Mouse (Mus musculus): ENCODE results near the gene Tmem216. TPM values are rescaled to one million over a fixed set of nuclear protein-coding genes. Genes with fewer than 3 reads are reported as not detected.

Tmem216 gene
- polyA plus RNA-seq, 2 experiments = 51.3 to 55.8 TPM

- no peak for DNase-seq (ENCODE audit: low spot score)
- WGBS = 69% methylated on average over 3 of the region's 3 CpGs
- Histone ChIP-seq H3K36me3 (ENCODE audit: control insufficient read depth, insufficient read depth, low read length) (peaks cover 39% of the 10 kb centered on the region), H3K9me3 (ENCODE audit: control insufficient read depth, low read length) (no peaks in the 10 kb centered on the region), H3K4me3 (replicated peaks; ENCODE audit: low read length) (no peak overlapping the region), H3K4me2 (replicated peaks; ENCODE audit: low read depth, low read length, severe bottlenecking) (no peak overlapping the region), H3K27ac (replicated peaks; ENCODE audit: low read depth, low read length) (no peak overlapping the region), H3K9ac (ENCODE audit: low read depth, low read length, severe bottlenecking) (no peak overlapping the region), H3K4me1 (ENCODE audit: control insufficient read depth, insufficient read depth, low read length) (no peaks in the 10 kb centered on the region), H3K27me3 (ENCODE audit: control insufficient read depth, insufficient read depth, low read length) (no peaks in the 10 kb centered on the region)
- ATAC-seq (ENCODE audit: low FRiP score, low read depth) = no peak
- TF ChIP-seq POLR2A (IDR thresholded peaks at IDR 0.05; ENCODE audit: borderline replicate concordance, extremely low read depth, insufficient read depth, insufficient read length) = no peak
These were observed 34.3 kb upstream of the Tmem216 start for GRCm38 (mm10) chr19:10590301-10590700.

GRCm38 (mm10) chr19:10589127-10589857 is 33.3 kb upstream of the Tmem216 start:
- no peak for TF ChIP-seq POLR2A (IDR thresholded peaks at IDR 0.05; ENCODE audit: borderline replicate concordance, extremely low read depth, insufficient read depth, insufficient read length)
- no peak for DNase-seq (ENCODE audit: low spot score)
- Histone ChIP-seq H3K4me1 (ENCODE audit: control insufficient read depth, insufficient read depth, low read length) (no peaks in the 10 kb centered on the region), H3K36me3 (ENCODE audit: control insufficient read depth, insufficient read depth, low read length) (peaks cover 35% of the 10 kb centered on the region), H3K27me3 (ENCODE audit: control insufficient read depth, insufficient read depth, low read length) (no peaks in the 10 kb centered on the region), H3K4me3 (replicated peaks; ENCODE audit: low read length) (no peak overlapping the region), H3K27ac (replicated peaks; ENCODE audit: low read depth, low read length) (0 out of 2 replicates have a peak overlapping the region, but pooled peaks have one; percentile 19), H3K9me3 (ENCODE audit: control insufficient read depth, low read length) (no peaks in the 10 kb centered on the region), H3K9ac (ENCODE audit: low read depth, low read length, severe bottlenecking) (0 out of 2 replicates have a peak overlapping the region, but pooled peaks have one; percentile 21), H3K4me2 (replicated peaks; ENCODE audit: low read depth, low read length, severe bottlenecking) (no peak overlapping the region)
- ATAC-seq (ENCODE audit: low FRiP score, low read depth) = no peak
- WGBS = 65% methylated on average over 5 of the region's 5 CpGs

- H3K9ac ChIP-seq (ENCODE audit: low read depth, low read length, severe bottlenecking) = no peak overlapping the region
- DNase-seq (ENCODE audit: low spot score) = no peak
- no peak for TF ChIP-seq POLR2A (IDR thresholded peaks at IDR 0.05; ENCODE audit: borderline replicate concordance, extremely low read depth, insufficient read depth, insufficient read length)
- WGBS = 92% methylated on average over 8 of the region's 8 CpGs
- H3K9me3 ChIP-seq (ENCODE audit: control insufficient read depth, low read length) = no peaks in the 10 kb centered on the region
- H3K4me3 ChIP-seq (replicated peaks; ENCODE audit: low read length) = no peak overlapping the region
- no peak for ATAC-seq (ENCODE audit: low FRiP score, low read depth)
- H3K4me2 ChIP-seq (replicated peaks; ENCODE audit: low read depth, low read length, severe bottlenecking) = no peak overlapping the region
- no peaks in the 10 kb centered on the region for H3K27me3 ChIP-seq (ENCODE audit: control insufficient read depth, insufficient read depth, low read length)
- no peaks in the 10 kb centered on the region for H3K4me1 ChIP-seq (ENCODE audit: control insufficient read depth, insufficient read depth, low read length)
- H3K27ac ChIP-seq (replicated peaks; ENCODE audit: low read depth, low read length) = no peak overlapping the region
- H3K36me3 ChIP-seq (ENCODE audit: control insufficient read depth, insufficient read depth, low read length) = peaks cover 37% of the 10 kb centered on the region; the same call in 1 of the 2 replicates
These were observed 31.2 kb upstream of the Tmem216 start for GRCm38 (mm10) chr19:10587231-10587630.

GRCm38 (mm10) chr19:10585112-10585511 is 29.1 kb upstream of the Tmem216 start:
- TF ChIP-seq POLR2A (IDR thresholded peaks at IDR 0.05; ENCODE audit: borderline replicate concordance, extremely low read depth, insufficient read depth, insufficient read length) = no peak
- H3K4me3 ChIP-seq (replicated peaks; ENCODE audit: low read length) = no peak overlapping the region
- no peak for ATAC-seq (ENCODE audit: low FRiP score, low read depth)

GRCm38 (mm10) chr19:10583550-10584146 is 27.6 kb upstream of the Tmem216 start:
- Histone ChIP-seq H3K4me1 (ENCODE audit: control insufficient read depth, insufficient read depth, low read length) (no peaks in the 10 kb centered on the region; the same call in 1 of the 2 replicates), H3K9me3 (ENCODE audit: control insufficient read depth, low read length) (no peaks in the 10 kb centered on the region), H3K27me3 (ENCODE audit: control insufficient read depth, insufficient read depth, low read length) (no peaks in the 10 kb centered on the region), H3K27ac (replicated peaks; ENCODE audit: low read depth, low read length) (no peak overlapping the region), H3K4me3 (replicated peaks; ENCODE audit: low read length) (no peak overlapping the region), H3K4me2 (replicated peaks; ENCODE audit: low read depth, low read length, severe bottlenecking) (no peak overlapping the region), H3K36me3 (ENCODE audit: control insufficient read depth, insufficient read depth, low read length) (peaks cover 28% of the 10 kb centered on the region; the same call in 1 of the 2 replicates), H3K9ac (ENCODE audit: low read depth, low read length, severe bottlenecking) (no peak overlapping the region)
- WGBS = 58% methylated on average over 7 of the region's 7 CpGs
- no peak for TF ChIP-seq POLR2A (IDR thresholded peaks at IDR 0.05; ENCODE audit: borderline replicate concordance, extremely low read depth, insufficient read depth, insufficient read length)
- ATAC-seq (ENCODE audit: low FRiP score, low read depth) (no peak), DNase-seq (ENCODE audit: low spot score) (no peak)

More at GRCm38 (mm10) chr19:10585112-10585511, 29.1 kb upstream of the Tmem216 start:
- 84% methylated on average over 8 of the region's 8 CpGs for WGBS
- no peaks in the 10 kb centered on the region for H3K27me3 ChIP-seq (ENCODE audit: control insufficient read depth, insufficient read depth, low read length)
- DNase-seq (ENCODE audit: low spot score) = no peak
- no peak overlapping the region for H3K27ac ChIP-seq (replicated peaks; ENCODE audit: low read depth, low read length)
- no peaks in the 10 kb centered on the region for H3K9me3 ChIP-seq (ENCODE audit: control insufficient read depth, low read length)
- H3K4me1 ChIP-seq (ENCODE audit: control insufficient read depth, insufficient read depth, low read length) = no peaks in the 10 kb centered on the region
- peaks cover 37% of the 10 kb centered on the region; the same call in 1 of the 2 replicates for H3K36me3 ChIP-seq (ENCODE audit: control insufficient read depth, insufficient read depth, low read length)
- H3K4me2 ChIP-seq (replicated peaks; ENCODE audit: low read depth, low read length, severe bottlenecking) = no peak overlapping the region
- H3K9ac ChIP-seq (ENCODE audit: low read depth, low read length, severe bottlenecking) = no peak overlapping the region

Data from limb, embryonic 14.5 days (tissue).